Mouse (Mus musculus): ENCODE data around the gene Scgb1b11. TPM values are rescaled to one million over a fixed set of nuclear protein-coding genes. Genes with fewer than 3 reads are reported as not detected.
"Not testable (repeated sequence)": the region's sequence is repeated elsewhere in the genome, so short reads cannot be mapped to it uniquely, and the experiment has no call there.

Gene Scgb1b11
- polyA plus RNA-seq (2015; fragmentation: Nextera tagmentation; extraction: Ambion mirVana): not detected in 2 replicates

GRCm38 (mm10) chr7:32222540-32222939 is at the start of gene Scgb1b11:
Scgb1b11 (plus strand) TSS chr7:32222840.
- H3K9ac ChIP-seq; H3K4me1 ChIP-seq (replicated peaks); H3K27me3 ChIP-seq; H3K27ac ChIP-seq; H3K4me3 ChIP-seq; ATAC-seq (replicated peaks; ENCODE audit: insufficient number of reproducible peaks, insufficient read depth, low FRiP score, low read depth); H3K36me3 ChIP-seq; H3K4me2 ChIP-seq; H3K9me3 ChIP-seq (replicated peaks): not testable (repeated sequence)
- no CpG with 5 or more reads among the region's 2 CpGs for WGBS

- not testable (repeated sequence) for H3K9me3 ChIP-seq (replicated peaks); H3K27me3 ChIP-seq; H3K27ac ChIP-seq; ATAC-seq (replicated peaks; ENCODE audit: insufficient number of reproducible peaks, insufficient read depth, low FRiP score, low read depth); H3K36me3 ChIP-seq; H3K9ac ChIP-seq; H3K4me3 ChIP-seq; H3K4me2 ChIP-seq; H3K4me1 ChIP-seq (replicated peaks)
- WGBS: 74% methylated on average over 2 of the region's 2 CpGs
Observed at GRCm38 (mm10) chr7:32211045-32211444, 11.6 kb upstream of the Scgb1b11 start, which contains the start of gene Scgb2b11. Scgb2b11 (minus strand) TSS chr7:32211145.

Other genes with a start within 250 kb of the Scgb1b11 start
- gene Scgb1b10, start 122.0 kb upstream of the Scgb1b11 start, polyA plus RNA-seq (2015; fragmentation: Nextera tagmentation; extraction: Ambion mirVana): not detected in 2 replicates
- not detected in 2 replicates for gene Scgb2b11, start 11.7 kb upstream of the Scgb1b11 start, polyA plus RNA-seq (2015; fragmentation: Nextera tagmentation; extraction: Ambion mirVana)
- gene Scgb2b12, start 104.4 kb downstream of the Scgb1b11 start, polyA plus RNA-seq (2015; fragmentation: Nextera tagmentation; extraction: Ambion mirVana): not detected in 2 replicates
- gene Scgb1b12, start 111.3 kb downstream of the Scgb1b11 start, polyA plus RNA-seq (2015; fragmentation: Nextera tagmentation; extraction: Ambion mirVana): not detected in 2 replicates
- not detected in 2 replicates for gene Scgb1b29, start 218.7 kb downstream of the Scgb1b11 start, polyA plus RNA-seq (2015; fragmentation: Nextera tagmentation; extraction: Ambion mirVana)